Mouse (Mus musculus): Measurements from ENCODE around the gene Hormad1. TPM values are rescaled to one million over a fixed set of nuclear protein-coding genes. Genes with fewer than 3 reads are reported as not detected.

The Hormad1 gene
- polyA plus RNA-seq, 1 experiment from 2014 or later = not detected

Other genes starting within 250 kb of the Hormad1 start
- 169 and 181 TPM in 2 replicates for gene Cers2, start 244.9 kb upstream of the Hormad1 start, polyA plus RNA-seq (2015; fragmentation: Nextera tagmentation; extraction: Ambion mirVana)
- gene Setdb1, start 202.5 kb upstream of the Hormad1 start, polyA plus RNA-seq (2015; fragmentation: Nextera tagmentation; extraction: Ambion mirVana) = 42.6 and 45.2 TPM in 2 replicates
- 0.23 TPM in 1 of 2 replicates, not detected in the other for gene 4930558C23Rik, start 156.8 kb upstream of the Hormad1 start, polyA plus RNA-seq (2015; fragmentation: Nextera tagmentation; extraction: Ambion mirVana)
- gene Arnt, start 125.3 kb upstream of the Hormad1 start, polyA plus RNA-seq (2015; fragmentation: Nextera tagmentation; extraction: Ambion mirVana) = 42.5 and 43.1 TPM in 2 replicates
- gene Ctsk, start 60.4 kb upstream of the Hormad1 start, polyA plus RNA-seq (2015; fragmentation: Nextera tagmentation; extraction: Ambion mirVana) = 9.4 and 43.4 TPM in 2 replicates
- 12.7 and 14.6 TPM in 2 replicates for gene Ctss, start 32.9 kb upstream of the Hormad1 start, polyA plus RNA-seq (2015; fragmentation: Nextera tagmentation; extraction: Ambion mirVana)
- 31.2 and 33.9 TPM in 2 replicates for gene Golph3l, start 29.3 kb downstream of the Hormad1 start, polyA plus RNA-seq (2015; fragmentation: Nextera tagmentation; extraction: Ambion mirVana)
- 71.1 and 73.2 TPM in 2 replicates for gene Ensa, start 65.3 kb downstream of the Hormad1 start, polyA plus RNA-seq (2015; fragmentation: Nextera tagmentation; extraction: Ambion mirVana)
- 51.2 and 54.4 TPM in 2 replicates for gene Mcl1, start 99.1 kb downstream of the Hormad1 start, polyA plus RNA-seq (2015; fragmentation: Nextera tagmentation; extraction: Ambion mirVana)
- gene Adamtsl4, start 128.2 kb downstream of the Hormad1 start, polyA plus RNA-seq (2015; fragmentation: Nextera tagmentation; extraction: Ambion mirVana) = 4.0 and 6.3 TPM in 2 replicates
- 177 and 231 TPM in 2 replicates for gene Ecm1, start 179.9 kb downstream of the Hormad1 start, polyA plus RNA-seq (2015; fragmentation: Nextera tagmentation; extraction: Ambion mirVana)
- 47.3 and 58.4 TPM in 2 replicates for gene Tars2, start 200.5 kb downstream of the Hormad1 start, polyA plus RNA-seq (2015; fragmentation: Nextera tagmentation; extraction: Ambion mirVana)

All from kidney, embryonic 15.5 days (tissue).